Mouse (Mus musculus) spleen, postnatal 36 days (tissue): Measurements from ENCODE around the gene Fam160b1.

ENCODE experiments used
- DNase-seq, 2 experiments: peaks; one replicate each; pipeline ENCODE4 v3.0.0; 2022; ENCODE audit warnings: low spot score in 2 of 2, mixed read lengths in 1 of 2

Gene Fam160b1

DNA sequence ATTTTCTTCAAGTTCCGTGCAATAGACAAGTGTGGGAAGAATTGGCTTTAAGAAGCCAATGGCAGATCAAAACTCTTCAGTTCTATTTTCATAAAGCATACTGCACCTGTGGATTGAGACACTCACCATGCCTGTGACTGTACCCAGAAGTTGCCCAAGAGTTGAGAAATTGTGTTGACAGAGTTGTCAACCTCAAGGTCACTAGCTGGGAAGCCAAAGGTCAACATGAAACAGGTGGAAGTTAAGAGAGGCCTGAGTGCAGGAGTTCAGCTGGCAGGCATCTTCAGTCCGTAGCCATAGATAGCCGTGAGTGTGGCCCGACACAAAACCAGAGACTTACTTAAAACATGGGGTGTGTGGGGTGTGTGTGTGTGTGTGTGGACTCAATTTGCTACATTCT, 6.7 kb downstream of the Fam160b1 start:
- no peak for DNase-seq

GRCm38 (mm10) chr19:57367849-57368387, 7.4 kb downstream of the Fam160b1 start:
- DNase-seq, result no peak

- no peak for DNase-seq
Measured at GRCm38 (mm10) chr19:57373276-57373811, 12.9 kb downstream of the Fam160b1 start.

DNA sequence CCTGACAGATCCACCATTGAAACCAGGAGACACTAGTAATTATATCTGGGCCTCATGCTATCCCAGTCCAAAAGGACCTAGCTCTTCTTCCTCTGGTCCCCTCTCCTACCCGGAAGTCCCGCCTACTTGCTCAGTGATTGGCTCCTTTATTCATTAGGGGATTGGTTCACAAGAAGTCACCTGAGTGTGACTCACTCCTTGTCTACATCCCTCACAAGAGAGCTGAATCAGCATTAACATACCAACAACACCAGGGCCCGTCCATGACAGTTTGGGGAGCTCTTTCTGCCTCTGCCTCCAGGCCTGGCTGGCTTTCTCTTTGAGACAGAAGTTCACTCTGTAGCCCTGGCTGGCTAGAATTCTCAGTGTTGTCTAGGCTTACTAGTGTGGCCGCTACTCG, 14.7 kb downstream of the Fam160b1 start:
- no peak for DNase-seq

GRCm38 (mm10) chr19:57375746-57376145, 15.3 kb downstream of the Fam160b1 start:
- DNase-seq, result no peak

GRCm38 (mm10) chr19:57377043-57377703, 16.7 kb downstream of the Fam160b1 start:
- DNase-seq, result no peak

DNA sequence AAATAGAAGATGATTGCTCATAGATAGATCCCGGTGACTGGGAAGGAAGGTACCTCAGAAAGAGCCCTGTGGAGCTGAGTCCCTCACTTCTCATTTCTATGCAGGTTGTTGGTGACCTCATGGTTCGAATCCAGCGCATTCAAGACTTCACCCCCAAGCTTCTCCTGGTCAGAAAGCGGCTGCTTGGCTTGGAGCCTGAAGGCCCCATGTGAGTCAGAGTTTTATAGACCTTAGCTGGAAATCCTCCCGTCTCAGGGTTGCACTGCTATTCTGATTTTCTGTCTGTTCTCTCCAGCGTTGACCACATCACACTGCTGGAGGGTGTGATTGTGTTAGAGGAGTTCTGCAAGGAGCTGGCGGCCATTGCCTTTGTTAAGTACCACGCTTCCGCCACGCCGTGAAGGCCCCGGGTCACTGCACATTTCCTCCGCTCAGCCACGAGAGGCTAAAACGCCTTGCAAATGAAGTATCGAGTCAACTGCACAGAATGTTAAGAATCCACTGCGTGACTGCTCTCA, 25.8 kb downstream of the Fam160b1 start:
- DNase-seq, result no peak

DNA sequence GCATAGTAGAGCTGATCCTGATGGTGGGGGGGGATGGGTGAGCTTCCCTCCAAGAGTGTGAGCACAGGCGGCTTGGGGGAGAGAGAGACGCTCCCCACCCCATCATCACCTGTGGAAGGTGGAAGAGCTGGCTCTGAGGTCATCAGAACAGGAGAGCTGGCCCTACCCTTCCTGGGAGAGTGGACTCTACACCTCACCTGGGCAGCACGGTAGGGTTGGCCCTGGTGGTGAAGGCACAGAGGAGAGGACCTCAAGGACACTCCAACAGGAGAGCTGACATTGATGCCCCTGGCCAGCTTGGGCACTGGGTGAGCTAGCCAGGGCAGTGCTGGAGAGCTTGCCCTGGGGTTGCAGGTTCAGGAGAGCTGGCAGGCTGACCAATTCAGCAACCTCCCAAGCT, 31.1 kb downstream of the Fam160b1 start:
- DNase-seq, result no peak

- DNase-seq, result peak in 1 of 2 experiments; percentile 25
Measured at GRCm38 (mm10) chr19:57393357-57393957, 33.0 kb downstream of the Fam160b1 start.

GRCm38 (mm10) chr19:57396609-57397008, 36.1 kb downstream of the Fam160b1 start:
- no peak for DNase-seq

DNA sequence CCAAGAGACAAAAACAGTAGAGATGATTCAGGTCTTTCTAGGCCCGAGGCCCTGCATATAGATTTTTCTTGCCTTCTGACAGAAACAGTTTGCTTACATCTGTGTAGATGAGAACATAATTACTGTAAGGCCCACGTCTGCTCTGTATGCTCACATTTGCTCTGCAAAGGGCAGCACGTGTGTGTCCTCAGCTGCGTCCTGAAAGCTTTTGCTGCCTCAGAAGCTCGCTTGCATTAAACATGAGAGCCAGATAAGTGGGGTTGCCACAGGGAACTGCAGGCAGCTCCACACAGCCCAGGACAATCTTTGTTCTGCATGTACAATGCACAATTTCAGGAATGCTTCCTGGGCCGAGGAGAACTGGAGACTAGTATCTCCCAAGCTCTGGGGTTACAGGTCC, 41.9 kb downstream of the Fam160b1 start:
- DNase-seq, result no peak

- DNase-seq, result peak; percentile 39 to 54
Measured at GRCm38 (mm10) chr19:57403700-57404501, 43.4 kb downstream of the Fam160b1 start.

DNA sequence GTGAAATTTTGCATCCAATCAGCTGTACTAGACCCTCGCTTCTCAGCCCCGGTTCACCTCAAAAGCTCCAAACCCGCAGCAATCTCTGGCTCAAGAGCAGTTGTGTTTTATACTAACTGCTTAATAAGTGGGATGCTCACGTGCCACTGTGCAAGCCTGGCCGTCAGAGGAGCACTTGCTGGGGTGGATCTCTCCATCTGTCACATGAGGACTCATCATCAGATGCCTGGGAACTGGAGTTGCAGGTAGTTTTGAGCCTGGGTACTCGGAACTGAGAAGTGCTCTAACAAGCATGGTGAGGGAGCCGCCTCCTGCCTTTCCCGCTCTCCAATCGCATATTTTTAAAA, 44.0 kb downstream of the Fam160b1 start:
- no peak for DNase-seq

DNA sequence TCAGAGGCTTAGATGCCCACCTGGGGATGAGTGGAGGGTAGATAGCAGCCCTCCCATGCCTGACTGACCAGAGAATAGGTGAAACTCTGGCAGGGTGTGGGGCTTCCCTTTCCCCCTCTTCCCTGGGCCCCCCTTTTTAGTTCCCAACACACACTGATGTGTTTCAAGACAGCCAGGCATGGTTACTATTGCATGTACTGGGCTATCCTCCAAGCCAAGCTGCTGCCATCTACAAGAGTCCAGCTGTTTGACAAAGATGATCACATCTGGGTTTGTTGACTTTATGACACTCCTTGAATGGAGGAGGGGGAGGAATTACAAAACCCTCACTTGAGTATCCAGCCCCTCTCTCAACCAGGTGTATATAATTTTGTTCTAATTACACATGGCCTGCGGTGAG, 47.5 kb downstream of the Fam160b1 start:
- DNase-seq, result no peak

- peak; percentile 49 to 53 for DNase-seq
Measured at GRCm38 (mm10) chr19:57411375-57412196, 51.1 kb downstream of the Fam160b1 start.

- DNase-seq, result no peak
Measured at GRCm38 (mm10) chr19:57413170-57413569, 52.7 kb downstream of the Fam160b1 start.

- no peak for DNase-seq
Measured at GRCm38 (mm10) chr19:57413918-57414317, 53.4 kb downstream of the Fam160b1 start.

DNA sequence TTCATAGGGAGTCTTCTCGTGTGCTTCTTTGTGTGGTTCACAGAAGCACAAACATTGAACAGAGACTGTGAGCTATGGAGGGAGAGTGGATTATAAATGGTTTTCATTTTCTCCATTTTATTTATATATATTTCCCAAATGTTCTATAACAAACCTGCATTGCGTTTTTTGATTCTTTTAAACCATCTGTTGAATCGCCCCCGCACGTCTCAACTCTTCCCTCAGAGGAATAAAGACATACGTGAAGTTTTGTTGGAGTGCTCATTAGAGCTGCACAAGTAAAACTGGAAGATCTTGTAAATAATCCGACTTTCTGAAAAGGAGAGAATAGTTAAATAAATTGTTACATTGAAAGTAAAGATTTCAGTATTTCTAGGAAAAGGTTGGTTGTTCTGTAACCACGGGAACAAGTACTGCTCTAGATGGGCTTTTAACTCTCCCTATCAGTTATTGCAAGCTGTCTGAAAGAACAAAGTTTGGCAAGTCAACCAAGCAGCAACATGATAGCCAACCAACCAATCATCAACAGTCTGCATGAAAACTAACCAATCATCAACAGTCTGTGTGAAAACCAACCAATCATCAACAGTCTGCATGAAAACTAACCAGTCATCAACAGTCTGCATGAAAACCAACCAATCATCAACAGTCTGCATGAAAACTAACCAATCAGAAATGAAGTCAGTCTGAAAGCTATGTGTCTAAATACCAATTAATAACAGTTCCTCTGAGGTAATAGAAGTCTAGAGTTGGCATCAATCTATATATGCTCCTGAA, 54.7 kb downstream of the Fam160b1 start:
- no peak for DNase-seq

GRCm38 (mm10) chr19:57417800-57418580, 57.5 kb downstream of the Fam160b1 start:
- DNase-seq, result no peak

DNA sequence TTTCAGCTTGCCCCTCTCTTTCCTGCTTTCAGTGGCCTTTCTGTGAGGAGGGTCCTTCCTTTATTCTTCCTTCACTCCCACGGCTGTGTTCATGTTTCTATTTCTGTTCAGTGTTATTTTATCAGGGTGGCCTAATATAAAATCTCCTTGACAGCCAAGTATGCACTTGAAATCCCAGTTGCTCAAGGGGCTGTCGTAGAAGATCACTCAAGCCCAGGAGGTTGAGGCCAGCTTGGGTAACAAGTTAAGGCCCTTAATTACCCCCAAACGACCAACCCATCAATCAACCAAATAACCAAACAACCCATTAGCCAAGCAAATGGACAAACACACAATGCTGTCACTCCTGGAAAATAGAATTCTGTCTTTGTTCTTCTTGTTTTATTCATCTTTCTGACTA, 62.9 kb downstream of the Fam160b1 start:
- DNase-seq, result no peak
